In the genomic region with DNA sequence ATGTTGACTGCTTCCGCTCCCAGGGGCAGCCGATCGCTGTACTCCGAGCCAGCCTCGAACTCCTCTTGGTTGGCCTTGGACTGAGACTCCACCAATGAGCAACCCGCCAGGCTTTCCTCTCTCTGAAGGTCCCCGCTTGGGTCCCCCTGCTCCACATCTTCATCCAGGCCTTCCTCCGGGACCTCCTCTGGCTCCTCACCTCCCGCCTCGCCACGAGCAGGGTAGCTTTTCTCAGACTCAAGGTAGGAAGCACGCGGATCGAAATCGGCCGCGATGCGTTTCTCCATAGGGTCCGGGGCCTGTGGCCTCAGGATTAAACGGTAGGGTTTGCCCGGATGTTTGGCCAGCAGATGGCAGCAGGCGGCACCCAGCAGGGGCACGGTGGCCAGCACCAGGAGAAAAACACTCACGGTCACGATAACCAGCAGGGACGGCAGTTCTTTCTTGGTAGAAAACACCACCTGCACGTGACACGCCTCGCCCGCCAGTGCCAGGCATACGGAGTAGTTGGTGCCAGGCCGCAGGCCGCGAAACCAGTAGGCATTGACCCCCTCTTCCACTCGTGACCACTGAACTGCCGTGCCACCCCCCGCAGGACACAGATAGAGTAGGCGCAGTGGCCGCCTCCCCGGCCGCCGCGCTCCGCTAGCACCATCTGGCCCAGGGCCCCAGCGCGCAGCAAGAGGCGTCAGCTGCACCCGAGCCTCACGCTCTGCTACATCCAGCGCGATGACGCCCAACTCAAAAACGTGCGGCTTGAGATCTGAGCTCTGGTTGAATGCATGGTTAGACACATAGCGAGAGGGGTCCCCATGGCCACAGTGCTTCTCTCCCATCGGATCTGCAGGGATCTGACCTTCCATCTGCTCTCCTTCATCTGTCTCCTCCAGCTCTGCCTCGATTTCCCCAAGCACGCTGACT, we compare ENCODE assay signal across 9 mouse cellular contexts. TPM values are rescaled to one million over a fixed set of nuclear protein-coding genes. Genes with fewer than 3 reads are reported as not detected.
DNase-seq lines count a peak whose midpoint lies in the region; ATAC-seq and TF ChIP-seq lines count a peak whose summit lies in the region.
"Had no signal": no experiment of that assay in that cellular context is flagged by ENCODE, and none has a peak within 500 bp of the region (broad histone marks: within the 10 kb centered on the region; RNA-seq: fewer than 3 reads in every experiment).

No protein-coding gene starts in this region.

- H3K4me2 ChIP-seq in heart, embryonic 13.5 days, result peak overlapping the region; percentile 71
- H3K4me2 ChIP-seq in lung, embryonic 15.5 days, result peak overlapping the region; percentile 50
- peak overlapping the region; percentile 59 for H3K4me2 ChIP-seq in neural tube, embryonic 15.5 days

- peak overlapping the region; percentile 58 for H3K9ac ChIP-seq in heart, embryonic 13.5 days
- no peak overlapping the region for H3K9ac ChIP-seq in lung, embryonic 15.5 days
- H3K9ac ChIP-seq in neural tube, embryonic 15.5 days (replicated peaks), result peak overlapping the region; percentile 26

- H3K36me3 ChIP-seq in heart, embryonic 13.5 days, result no peaks in the 10 kb centered on the region
- no peaks in the 10 kb centered on the region for H3K36me3 ChIP-seq in lung, embryonic 15.5 days
- H3K36me3 ChIP-seq in neural tube, embryonic 15.5 days, result no peaks in the 10 kb centered on the region

- no peak for TF ChIP-seq POLR2A in cortical plate, adult 2 months (IDR thresholded peaks at IDR 0.05; ENCODE audit: extremely low read depth, insufficient read depth, low read length)

- WGBS in heart, embryonic 13.5 days, result under 1% methylated on average over 58 of the region's 58 CpGs
- under 1% methylated on average over 58 of the region's 58 CpGs for WGBS in lung, embryonic 15.5 days
- 1% methylated on average over 58 of the region's 58 CpGs for WGBS in neural tube, embryonic 15.5 days

- ATAC-seq in heart, embryonic 13.5 days (ENCODE audit: extremely low read depth, insufficient number of reproducible peaks, low FRiP score, low TSS enrichment), result no peak
- no peak for ATAC-seq in lung, embryonic 15.5 days (ENCODE audit: borderline replicate concordance, extremely low read depth, low FRiP score, low TSS enrichment)
- ATAC-seq in neural tube, embryonic 15.5 days (ENCODE audit: low FRiP score), result no peak

- H3K4me3 ChIP-seq in cortical plate, adult 2 months (ENCODE audit: insufficient read depth, low read length), result peak overlapping the region; percentile 75
- peak overlapping the region; percentile 44 for H3K4me3 ChIP-seq in heart, embryonic 13.5 days
- H3K4me3 ChIP-seq in lung, embryonic 15.5 days, result peak overlapping the region; percentile 24
- H3K4me3 ChIP-seq in neural tube, embryonic 15.5 days (replicated peaks), result peak overlapping the region; percentile 33

- DNase-seq in layer of hippocampus, adult 18-20 months (ENCODE audit: low spot score in 2 of 2), result peak; percentile 49 to 66
- DNase-seq in layer of hippocampus, adult 9-10 months (ENCODE audit: low spot score), result no peak
- peak; percentile 71 for DNase-seq in kidney, postnatal 14 days
- DNase-seq in urinary bladder, postnatal 25 days (ENCODE audit: low spot score), result no peak

- peaks cover 100% of the 10 kb centered on the region for H3K27me3 ChIP-seq in heart, embryonic 13.5 days (replicated peaks)
- peaks cover 97% of the 10 kb centered on the region for H3K27me3 ChIP-seq in lung, embryonic 15.5 days
- H3K27me3 ChIP-seq in neural tube, embryonic 15.5 days (replicated peaks), result peaks cover 91% of the 10 kb centered on the region

- TF ChIP-seq CTCF in cortical plate, adult 2 months (IDR thresholded peaks at IDR 0.05; ENCODE audit: extremely low read depth, insufficient read depth, low read length), result peak; percentile 42

- peaks cover 7% of the 10 kb centered on the region for H3K4me1 ChIP-seq in cortical plate, adult 2 months (ENCODE audit: control insufficient read depth, insufficient read depth, low read length)
- H3K4me1 ChIP-seq in heart, embryonic 13.5 days, result peaks cover 51% of the 10 kb centered on the region
- H3K4me1 ChIP-seq in lung, embryonic 15.5 days, result peaks cover 35% of the 10 kb centered on the region
- peaks cover 63% of the 10 kb centered on the region for H3K4me1 ChIP-seq in neural tube, embryonic 15.5 days

- no peaks in the 10 kb centered on the region for H3K9me3 ChIP-seq in heart, embryonic 13.5 days
- H3K9me3 ChIP-seq in lung, embryonic 15.5 days, result no peaks in the 10 kb centered on the region
- H3K9me3 ChIP-seq in neural tube, embryonic 15.5 days (replicated peaks), result no peaks in the 10 kb centered on the region

- peak overlapping the region; percentile 34 for H3K27ac ChIP-seq in cortical plate, adult 2 months (ENCODE audit: insufficient read depth, low read length)
- H3K27ac ChIP-seq in heart, embryonic 13.5 days (replicated peaks), result no peak overlapping the region
- H3K27ac ChIP-seq in lung, embryonic 15.5 days, result no peak overlapping the region
- no peak overlapping the region for H3K27ac ChIP-seq in neural tube, embryonic 15.5 days (replicated peaks)
- H3K27ac ChIP-seq: macrophage had no signal

RNA-seq across cellular contexts. Expression of gene Islr, which starts 6.1 kb away (rescaled TPM):
- 10 to 100 TPM; 10.1 to 15.5 TPM for total RNA-seq in layer of hippocampus, adult 18-20 months (2021)
- 27.4 and 34.0 TPM in 2 replicates for polyA plus RNA-seq in cortical plate, adult 2 months (2012; rRNA removed)
- polyA plus RNA-seq in heart, embryonic 13.5 days (2015; fragmentation: Nextera tagmentation; extraction: Ambion mirVana), result 18.6 and 23.3 TPM in 2 replicates
- polyA plus RNA-seq in lung, embryonic 15.5 days (2015; fragmentation: Nextera tagmentation; extraction: Ambion mirVana), result 89.5 and 89.6 TPM in 2 replicates
- polyA plus RNA-seq in neural tube, embryonic 15.5 days (2015; fragmentation: Nextera tagmentation; extraction: Ambion mirVana), result 52.3 and 54.2 TPM in 2 replicates
- polyA plus RNA-seq: macrophage had no signal

RNA-seq across cellular contexts. Expression of gene Islr2, which starts 6.1 kb away (rescaled TPM):
- 100 to 1,000 TPM; 113 to 122 TPM for total RNA-seq in layer of hippocampus, adult 18-20 months (2021)
- 28.3 TPM in 2 replicates for polyA plus RNA-seq in cortical plate, adult 2 months (2012; rRNA removed)
- 0.05 and 0.17 TPM in 2 replicates for polyA plus RNA-seq in heart, embryonic 13.5 days (2015; fragmentation: Nextera tagmentation; extraction: Ambion mirVana)
- polyA plus RNA-seq in lung, embryonic 15.5 days (2015; fragmentation: Nextera tagmentation; extraction: Ambion mirVana), result 0.06 and 0.15 TPM in 2 replicates
- 8.5 and 11.5 TPM in 2 replicates for polyA plus RNA-seq in neural tube, embryonic 15.5 days (2015; fragmentation: Nextera tagmentation; extraction: Ambion mirVana)
- polyA plus RNA-seq: macrophage had no signal

RNA-seq across cellular contexts. Expression of gene Pml, which starts 51.5 kb away (rescaled TPM):
- total RNA-seq in layer of hippocampus, adult 18-20 months (2021), result 10 to 100 TPM; 13.2 to 15.8 TPM
- 10.4 and 11.0 TPM in 2 replicates for polyA plus RNA-seq in cortical plate, adult 2 months (2012; rRNA removed)
- 11.9 and 12.9 TPM in 2 replicates for polyA plus RNA-seq in heart, embryonic 13.5 days (2015; fragmentation: Nextera tagmentation; extraction: Ambion mirVana)
- 19.6 and 20.2 TPM in 2 replicates for polyA plus RNA-seq in lung, embryonic 15.5 days (2015; fragmentation: Nextera tagmentation; extraction: Ambion mirVana)
- 3.9 and 8.6 TPM in 2 replicates for polyA plus RNA-seq in neural tube, embryonic 15.5 days (2015; fragmentation: Nextera tagmentation; extraction: Ambion mirVana)

RNA-seq across cellular contexts. Expression of gene Stoml1, which starts 54.9 kb away (rescaled TPM):
- total RNA-seq in layer of hippocampus, adult 18-20 months (2021), result 10 to 100 TPM; 77.5 to 80.3 TPM
- 123 and 124 TPM in 2 replicates for polyA plus RNA-seq in cortical plate, adult 2 months (2012; rRNA removed)
- polyA plus RNA-seq in heart, embryonic 13.5 days (2015; fragmentation: Nextera tagmentation; extraction: Ambion mirVana), result 25.0 and 25.6 TPM in 2 replicates
- 30.1 and 30.3 TPM in 2 replicates for polyA plus RNA-seq in lung, embryonic 15.5 days (2015; fragmentation: Nextera tagmentation; extraction: Ambion mirVana)
- polyA plus RNA-seq in neural tube, embryonic 15.5 days (2015; fragmentation: Nextera tagmentation; extraction: Ambion mirVana), result 121 and 136 TPM in 2 replicates

Comparison
In these comparisons a context has a peak if more than half of its experiments do, and no peak if none do; other contexts are left out.
1. DNase-seq: peak in layer of hippocampus, adult 18-20 months (2 of 2) and kidney, postnatal 14 days (single experiment); none in layer of hippocampus, adult 9-10 months (single experiment) and urinary bladder, postnatal 25 days (single experiment).
2. H3K4me3 ChIP-seq: peak in every context shown above with its lines; median percentile 75 in cortical plate, adult 2 months; 44 in heart, embryonic 13.5 days; 33 in neural tube, embryonic 15.5 days; 24 in lung, embryonic 15.5 days.
3. Peak in every context shown above with its lines, with median percentiles within 50 percentile points of each other: H3K4me2 ChIP-seq.